Mouse (Mus musculus) brain, embryonic 14.5 days (tissue): Measurements from ENCODE around the gene Hoxc8.

Experiments
- CTCF ChIP-seq: fragments of 200-500 bp; IDR thresholded peaks from 2 replicates; pipeline ENCODE4 v1.5.1; 2012; ENCODE audit warnings: inconsistent platforms, mild to moderate bottlenecking, moderate library complexity, borderline replicate concordance; ENCODE audit not compliant: insufficient read depth, insufficient read length; ENCODE audit errors: extremely low read depth
- POLR2A ChIP-seq: fragments of 200-500 bp; IDR thresholded peaks from 2 replicates; pipeline ENCODE4 v1.6.1; 2012; ENCODE audit warnings: mild to moderate bottlenecking, inconsistent platforms, borderline replicate concordance; ENCODE audit not compliant: poor library complexity, insufficient read depth, insufficient read length, severe bottlenecking; ENCODE audit errors: extremely low read depth

DNA sequence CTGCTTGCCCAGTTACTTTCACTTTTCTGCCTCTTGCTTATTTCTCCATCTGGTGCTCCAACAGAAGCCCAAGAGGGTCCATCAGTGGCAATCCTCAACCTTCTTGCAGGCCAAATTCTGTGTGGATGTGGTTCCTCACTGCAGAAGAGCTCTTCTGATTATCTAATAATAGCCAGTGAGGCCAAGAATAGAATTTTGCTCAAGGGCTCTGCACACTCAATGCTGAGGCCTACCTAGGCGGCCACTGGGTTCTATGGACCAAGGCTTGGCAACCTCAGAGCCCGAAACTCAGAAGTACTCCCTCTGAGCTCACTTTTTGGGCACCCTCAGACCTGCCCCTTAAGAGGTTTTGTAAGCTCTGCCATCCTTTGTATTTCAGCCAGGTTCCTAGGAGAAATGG lies 11.0 kb downstream of the Hoxc8 start:
- TF ChIP-seq CTCF, result no peak
- TF ChIP-seq POLR2A, result no peak
